In genomic region chr5:140659607-140660272, GRCm38 (mm10) we compare ENCODE assay signal across 8 mouse cellular contexts. TPM values are rescaled to one million over a fixed set of nuclear protein-coding genes. Genes with fewer than 3 reads are reported as not detected.
A peak's percentile ranks its signal among the peaks of the same experiment; 100 is the strongest.
DNase-seq lines count a peak whose midpoint lies in the region; ATAC-seq lines count a peak whose summit lies in the region.
"Had no signal": no experiment of that assay in that cellular context is flagged by ENCODE, and none has a peak within 500 bp of the region (broad histone marks: within the 10 kb centered on the region; RNA-seq: fewer than 3 reads in every experiment).

No protein-coding gene starts in this region.

- peak overlapping the region; percentile 79 for H3K27ac ChIP-seq in hindbrain, embryonic 15.5 days (replicated peaks)
- 0 out of 2 replicates have a peak overlapping the region, but pooled peaks have one; percentile 20 for H3K27ac ChIP-seq in midbrain, embryonic 10.5 days (replicated peaks)
- H3K27ac ChIP-seq: stomach, embryonic 15.5 days had no signal

- H3K9ac ChIP-seq in hindbrain, embryonic 15.5 days, result no peak overlapping the region
- H3K9ac ChIP-seq: stomach, embryonic 15.5 days had no signal

- no peaks in the 10 kb centered on the region for H3K27me3 ChIP-seq in hindbrain, embryonic 15.5 days
- no peaks in the 10 kb centered on the region for H3K27me3 ChIP-seq in midbrain, embryonic 10.5 days (ENCODE audit: low read depth, poor library complexity, severe bottlenecking)
- H3K27me3 ChIP-seq: stomach, embryonic 15.5 days had no signal

- H3K4me2 ChIP-seq in hindbrain, embryonic 15.5 days, result 0 out of 2 replicates have a peak overlapping the region, but pooled peaks have one; percentile 5
- H3K4me2 ChIP-seq: stomach, embryonic 15.5 days had no signal

- peaks cover 44% of the 10 kb centered on the region for H3K4me1 ChIP-seq in hindbrain, embryonic 15.5 days (replicated peaks)
- peaks cover 15% of the 10 kb centered on the region for H3K4me1 ChIP-seq in midbrain, embryonic 10.5 days

- WGBS in hindbrain, embryonic 15.5 days, result 17% methylated on average over 16 of the region's 16 CpGs
- WGBS in midbrain, embryonic 10.5 days, result 39% methylated on average over 16 of the region's 16 CpGs

- H3K9me3 ChIP-seq in hindbrain, embryonic 15.5 days, result no peaks in the 10 kb centered on the region
- H3K9me3 ChIP-seq in midbrain, embryonic 10.5 days (replicated peaks), result no peaks in the 10 kb centered on the region
- H3K9me3 ChIP-seq: stomach, embryonic 15.5 days had no signal

- peak; percentile 14 for DNase-seq in T-cell, adult 2 months (ENCODE audit: low spot score)
- peak; percentile 56 to 69 for DNase-seq in cerebellum, postnatal 25 days
- no peak for DNase-seq in midbrain, embryonic 10.5 days (ENCODE audit: low spot score)
- no peak for DNase-seq in natural killer cell, adult 2 months (ENCODE audit: low spot score in 2 of 2)
- no peak for DNase-seq in gastrocnemius, postnatal 14 days

- no peak overlapping the region for H3K4me3 ChIP-seq in hindbrain, embryonic 15.5 days
- H3K4me3 ChIP-seq in midbrain, embryonic 10.5 days, result peak overlapping the region; percentile 14; the same call in 1 of the 2 replicates
- H3K4me3 ChIP-seq: stomach, embryonic 15.5 days had no signal

- intact Hi-C loops in gastrocnemius, postnatal 14 days (cut with DNase I; ENCODE audit: low total_unique reads), result loop anchor here (5.0 kb wide), 2 partner anchors 37 to 122 kb away; no protein-coding TSS in a partner anchor

- ATAC-seq in hindbrain, embryonic 15.5 days (ENCODE audit: low FRiP score, low read depth), result peak; percentile 89
- ATAC-seq in megakaryocyte progenitor cell, adult 5-6 weeks (replicated peaks; ENCODE audit: poor library complexity), result no peak

- H3K36me3 ChIP-seq in hindbrain, embryonic 15.5 days, result no peaks in the 10 kb centered on the region
- 0 out of 2 replicates have a peak, but pooled peaks cover 3% of the 10 kb centered on the region for H3K36me3 ChIP-seq in midbrain, embryonic 10.5 days
- H3K36me3 ChIP-seq: stomach, embryonic 15.5 days had no signal

RNA-seq across cellular contexts. Expression of gene Ttyh3, which starts 10.9 kb away (rescaled TPM):
- polyA plus RNA-seq in hindbrain, embryonic 15.5 days (2015; fragmentation: Nextera tagmentation; extraction: Ambion mirVana), result 84.6 and 85.2 TPM in 2 replicates
- 28.6 and 36.2 TPM in 2 replicates for polyA plus RNA-seq in midbrain, embryonic 10.5 days (2016; fragmentation: Nextera tagmentation; extraction: Ambion mirVana)
- total RNA-seq in megakaryocyte progenitor cell, adult 5-6 weeks (2015), result 31.4 and 35.8 TPM in 2 replicates
- total RNA-seq in megakaryocyte progenitor cell, adult 5-6 weeks (2017), result 8.1 and 10.2 TPM in 2 replicates
- 10 to 100 TPM; 16.9 to 22.5 TPM for total RNA-seq in gastrocnemius, postnatal 14 days (2021)

RNA-seq across cellular contexts. Expression of gene Iqce, which starts 42.4 kb away (rescaled TPM):
- 26.0 and 29.4 TPM in 2 replicates for polyA plus RNA-seq in hindbrain, embryonic 15.5 days (2015; fragmentation: Nextera tagmentation; extraction: Ambion mirVana)
- polyA plus RNA-seq in midbrain, embryonic 10.5 days (2016; fragmentation: Nextera tagmentation; extraction: Ambion mirVana), result 23.6 and 27.6 TPM in 2 replicates
- 9.8 and 12.7 TPM in 2 replicates for total RNA-seq in megakaryocyte progenitor cell, adult 5-6 weeks (2015)
- 9.2 and 9.8 TPM in 2 replicates for total RNA-seq in megakaryocyte progenitor cell, adult 5-6 weeks (2017)
- 1 to 10 TPM; 4.4 to 5.1 TPM for total RNA-seq in gastrocnemius, postnatal 14 days (2021)

RNA-seq across cellular contexts. Expression of gene Brat1, which starts 45.1 kb away (rescaled TPM):
- 24.9 TPM in 2 replicates for polyA plus RNA-seq in hindbrain, embryonic 15.5 days (2015; fragmentation: Nextera tagmentation; extraction: Ambion mirVana)
- polyA plus RNA-seq in midbrain, embryonic 10.5 days (2016; fragmentation: Nextera tagmentation; extraction: Ambion mirVana), result 22.3 and 24.8 TPM in 2 replicates
- total RNA-seq in megakaryocyte progenitor cell, adult 5-6 weeks (2015), result 6.2 and 6.4 TPM in 2 replicates
- 11.1 and 12.2 TPM in 2 replicates for total RNA-seq in megakaryocyte progenitor cell, adult 5-6 weeks (2017)
- 1 to 10 TPM; 6.7 TPM for total RNA-seq in gastrocnemius, postnatal 14 days (2021)

RNA-seq across cellular contexts. Expression of gene Lfng, which starts 52.6 kb away (rescaled TPM):
- polyA plus RNA-seq in hindbrain, embryonic 15.5 days (2015; fragmentation: Nextera tagmentation; extraction: Ambion mirVana), result 28.4 and 28.8 TPM in 2 replicates
- polyA plus RNA-seq in midbrain, embryonic 10.5 days (2016; fragmentation: Nextera tagmentation; extraction: Ambion mirVana), result 43.7 and 50.8 TPM in 2 replicates
- 4.8 and 5.6 TPM in 2 replicates for total RNA-seq in megakaryocyte progenitor cell, adult 5-6 weeks (2015)
- total RNA-seq in megakaryocyte progenitor cell, adult 5-6 weeks (2017), result 13.4 and 15.2 TPM in 2 replicates
- total RNA-seq in gastrocnemius, postnatal 14 days (2021), result 1 to 10 TPM; 5.6 to 9.8 TPM

Comparison
In these comparisons a context has a peak if more than half of its experiments do, and no peak if none do; other contexts are left out.
1. DNase-seq: peak in T-cell, adult 2 months (single experiment) and cerebellum, postnatal 25 days (2 of 2); none in midbrain, embryonic 10.5 days (single experiment), natural killer cell, adult 2 months (0 of 2) and gastrocnemius, postnatal 14 days (single experiment).